Mouse (Mus musculus) adrenal gland, postnatal 36 days (tissue): ENCODE data around the gene Itgb7. TPM values are rescaled to one million over a fixed set of nuclear protein-coding genes. Genes with fewer than 3 reads are reported as not detected.
A peak's percentile ranks its signal among the peaks of the same experiment; 100 is the strongest.
"Not testable (repeated sequence)": the region's sequence is repeated elsewhere in the genome, so short reads cannot be mapped to it uniquely, and the experiment has no call there.

Experiments used
- DNase-seq, 2 experiments: peaks; one replicate each; pipeline ENCODE4 v3.0.0; 2021; ENCODE audit warnings: mixed read lengths in 1 of 2
- total RNA-seq, 2 experiments: library from RNA; stranded (reverse); gene quantifications; 2 replicates each; pipeline ENCODE4 v1.2.3; 2021

Itgb7 gene
- total RNA-seq, 2 experiments from 2014 or later = 1.5 to 2.9 TPM

DNA sequence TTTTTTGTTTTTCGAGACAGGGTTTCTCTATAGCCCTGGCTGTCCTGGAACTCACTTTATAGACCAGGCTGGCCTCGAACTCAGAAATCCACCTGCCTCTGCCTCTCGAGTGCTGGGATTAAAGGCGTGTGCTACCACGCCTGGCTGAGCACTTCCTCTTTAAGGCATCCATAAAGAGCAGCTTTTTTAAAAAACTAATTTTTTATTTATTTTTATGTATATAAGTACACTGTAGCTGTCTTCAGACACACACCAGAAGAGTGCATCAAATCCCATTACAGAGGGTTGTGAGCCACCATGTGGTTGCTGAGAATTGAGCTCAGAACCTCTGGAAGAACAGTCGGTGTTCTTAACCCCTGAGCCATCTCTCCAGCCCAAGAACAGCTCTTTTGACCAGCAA is 6.1 kb downstream of the Itgb7 start:
- DNase-seq = not testable (repeated sequence)

- DNase-seq = no peak
These were observed 6.6 kb downstream of the Itgb7 start for GRCm38 (mm10) chr15:102224992-102225617.

- peak; percentile 89 to 93 for DNase-seq
These were observed 7.4 kb downstream of the Itgb7 start for GRCm38 (mm10) chr15:102224186-102224991.

DNA sequence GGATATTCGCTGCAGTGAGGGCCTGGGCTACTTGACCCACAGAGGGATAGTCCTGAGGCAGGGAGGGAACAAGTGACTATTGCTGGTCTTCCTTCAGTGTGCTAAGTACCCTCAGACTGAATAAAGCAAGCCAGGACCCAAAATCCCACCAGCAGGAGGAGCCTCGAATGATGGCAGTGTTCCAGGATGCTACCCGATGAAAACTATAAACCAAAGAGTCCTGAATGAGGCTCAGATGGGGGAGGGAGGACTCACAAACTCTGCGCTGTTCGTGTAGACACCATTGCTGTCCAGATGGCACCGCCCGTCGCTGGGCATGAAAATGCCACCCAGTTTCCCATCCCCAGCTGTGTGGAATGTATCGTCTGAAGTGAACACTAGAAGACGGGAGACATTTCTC is 9.4 kb downstream of the Itgb7 start:
- no peak for DNase-seq

- DNase-seq = no peak
These were observed 14.4 kb downstream of the Itgb7 start for GRCm38 (mm10) chr15:102217325-102217724.

DNA sequence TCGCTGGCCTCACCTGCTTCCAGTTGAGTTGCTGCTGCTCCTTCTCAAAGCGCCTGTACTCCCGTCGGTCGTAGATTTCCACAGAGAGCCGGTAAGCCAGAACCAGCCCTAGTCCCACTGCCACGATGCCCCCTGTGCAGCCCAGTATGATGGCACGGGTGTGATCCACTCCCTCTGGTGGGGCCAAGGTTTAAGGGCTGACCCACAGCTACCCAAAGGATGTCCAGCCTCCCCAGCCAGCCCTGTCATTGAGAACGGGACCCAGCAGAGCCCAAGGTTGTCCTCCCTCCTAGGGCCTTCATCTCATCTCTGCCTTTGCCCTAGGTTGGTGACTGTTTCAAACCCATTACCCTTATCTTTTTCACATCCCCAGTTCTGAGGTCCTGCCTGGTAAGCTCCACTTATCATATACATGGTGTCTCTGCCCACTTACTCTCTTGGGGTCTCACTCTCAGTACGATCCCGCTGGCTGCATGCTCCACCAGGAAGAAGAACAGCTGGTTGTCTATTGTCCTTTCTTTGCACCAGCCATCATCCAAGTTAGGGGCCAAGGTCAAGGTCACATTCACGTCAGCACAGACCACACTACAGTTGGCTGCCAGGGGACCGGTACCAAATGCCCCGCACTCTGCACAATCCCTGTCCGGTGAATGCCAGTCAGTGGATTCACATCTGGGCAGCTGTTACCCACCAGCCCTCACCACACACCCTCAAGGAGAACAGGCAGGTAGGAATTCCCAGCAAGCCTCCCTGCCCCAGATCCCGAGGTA is 15.1 kb downstream of the Itgb7 start:
- no peak for DNase-seq

DNA sequence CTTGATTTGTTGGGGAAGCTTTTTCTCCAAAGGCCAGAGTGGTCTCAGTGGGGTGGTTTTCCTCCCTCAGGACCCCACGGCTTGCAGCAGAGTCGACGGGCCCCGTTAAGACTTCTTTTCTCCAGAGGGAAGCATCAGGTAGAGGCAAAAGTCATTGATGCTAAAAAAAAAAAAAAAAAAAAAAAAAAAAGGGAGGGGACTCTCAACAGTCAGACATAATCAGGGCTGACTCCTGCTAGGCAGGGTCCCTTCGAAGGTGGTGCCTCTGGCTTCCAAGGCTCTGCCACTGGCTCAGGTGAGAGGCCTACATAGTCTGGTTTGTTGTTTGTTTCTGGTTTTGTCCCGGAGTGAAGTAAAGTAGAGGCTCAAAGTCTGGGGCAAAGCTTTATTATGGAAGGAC is 16.1 kb downstream of the Itgb7 start:
- DNase-seq = no peak

GRCm38 (mm10) chr15:102214132-102214531 is 17.6 kb downstream of the Itgb7 start:
- DNase-seq = no peak

- DNase-seq = no peak
These were observed 19.8 kb downstream of the Itgb7 start for GRCm38 (mm10) chr15:102211895-102212294.

DNA sequence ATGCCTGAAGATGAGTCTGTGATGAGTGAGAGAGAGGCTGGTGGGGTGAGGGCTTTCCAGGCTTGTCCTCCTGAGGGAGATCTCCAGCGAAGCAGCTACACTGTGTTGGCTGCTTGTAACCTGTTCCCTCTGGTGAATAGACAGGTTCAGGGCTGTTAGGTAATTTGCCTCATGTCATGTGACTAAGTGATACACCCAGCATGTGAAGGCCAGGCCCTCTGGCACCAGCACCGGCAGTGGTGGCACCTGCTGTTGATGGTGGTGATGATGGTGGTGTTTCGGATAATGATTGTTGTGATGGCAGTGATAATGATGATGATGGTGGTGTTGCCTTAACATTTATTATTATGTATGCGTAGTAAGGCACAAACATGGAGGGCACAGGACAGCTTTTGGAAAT is 20.9 kb downstream of the Itgb7 start:
- DNase-seq = no peak

DNA sequence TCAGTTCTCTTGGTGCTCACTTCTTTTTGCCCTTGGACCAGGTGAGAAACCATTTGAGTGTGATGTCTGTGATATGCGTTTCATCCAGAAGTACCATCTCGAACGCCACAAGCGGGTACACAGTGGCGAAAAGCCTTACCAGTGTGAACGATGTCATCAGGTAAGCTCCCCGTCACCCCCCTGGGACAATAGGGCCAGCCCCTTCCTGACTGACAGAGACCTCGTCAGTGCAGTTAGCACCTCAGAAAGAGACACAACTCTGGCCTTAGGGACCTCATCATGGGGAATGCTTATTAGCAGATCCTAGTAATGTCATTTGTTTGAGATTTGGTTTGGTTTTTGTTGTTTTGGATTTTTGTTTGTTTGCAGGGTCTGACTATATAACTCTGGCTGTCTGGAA is 22.6 kb downstream of the Itgb7 start:
- DNase-seq = no peak

DNA sequence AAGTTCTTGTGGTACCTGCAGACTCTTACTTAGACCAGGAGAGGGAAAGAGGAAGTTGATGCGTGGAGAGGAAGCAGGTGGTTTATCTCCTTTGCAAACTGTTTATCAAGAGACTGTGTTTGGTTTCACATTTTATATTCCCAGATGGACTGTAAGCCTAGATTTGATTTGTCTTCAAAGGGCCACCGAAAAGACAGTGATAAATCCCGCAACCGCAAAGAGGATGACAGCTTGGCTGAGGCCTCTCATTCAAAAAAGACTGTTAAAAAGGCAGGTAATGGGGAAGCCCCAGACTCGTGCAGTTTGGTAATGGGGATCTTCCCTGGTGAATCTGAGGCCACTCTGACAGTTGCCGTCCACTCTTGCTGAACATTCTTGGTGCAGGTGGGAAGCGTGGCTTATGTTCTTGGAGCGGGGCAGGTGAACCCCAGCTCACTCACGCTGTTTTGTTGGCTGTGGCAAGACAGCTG is 23.6 kb downstream of the Itgb7 start:
- no peak for DNase-seq

- DNase-seq = no peak
These were observed 24.4 kb downstream of the Itgb7 start for GRCm38 (mm10) chr15:102207351-102207750.

DNA sequence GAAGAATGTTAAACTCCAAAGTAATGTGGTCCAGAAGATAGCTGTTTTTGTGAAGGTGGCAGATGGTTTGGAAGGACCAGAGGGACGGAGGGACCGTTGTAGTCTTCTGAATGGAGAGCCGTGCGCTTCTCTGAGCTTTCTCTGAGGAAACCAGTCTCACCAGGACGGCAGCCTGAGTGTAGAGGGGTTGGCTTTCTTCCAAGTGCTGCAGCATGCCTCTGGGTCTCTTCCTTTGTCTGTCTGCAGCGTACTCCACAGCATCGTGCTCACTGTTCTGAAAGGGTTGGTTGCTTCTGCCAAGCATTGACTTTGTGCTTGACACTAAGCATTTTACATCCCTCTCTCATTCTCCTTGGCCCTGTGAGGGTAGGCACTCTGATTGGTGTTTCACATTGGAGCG is 26.0 kb downstream of the Itgb7 start:
- peak in 1 of 2 experiments; percentile 41 for DNase-seq

DNA sequence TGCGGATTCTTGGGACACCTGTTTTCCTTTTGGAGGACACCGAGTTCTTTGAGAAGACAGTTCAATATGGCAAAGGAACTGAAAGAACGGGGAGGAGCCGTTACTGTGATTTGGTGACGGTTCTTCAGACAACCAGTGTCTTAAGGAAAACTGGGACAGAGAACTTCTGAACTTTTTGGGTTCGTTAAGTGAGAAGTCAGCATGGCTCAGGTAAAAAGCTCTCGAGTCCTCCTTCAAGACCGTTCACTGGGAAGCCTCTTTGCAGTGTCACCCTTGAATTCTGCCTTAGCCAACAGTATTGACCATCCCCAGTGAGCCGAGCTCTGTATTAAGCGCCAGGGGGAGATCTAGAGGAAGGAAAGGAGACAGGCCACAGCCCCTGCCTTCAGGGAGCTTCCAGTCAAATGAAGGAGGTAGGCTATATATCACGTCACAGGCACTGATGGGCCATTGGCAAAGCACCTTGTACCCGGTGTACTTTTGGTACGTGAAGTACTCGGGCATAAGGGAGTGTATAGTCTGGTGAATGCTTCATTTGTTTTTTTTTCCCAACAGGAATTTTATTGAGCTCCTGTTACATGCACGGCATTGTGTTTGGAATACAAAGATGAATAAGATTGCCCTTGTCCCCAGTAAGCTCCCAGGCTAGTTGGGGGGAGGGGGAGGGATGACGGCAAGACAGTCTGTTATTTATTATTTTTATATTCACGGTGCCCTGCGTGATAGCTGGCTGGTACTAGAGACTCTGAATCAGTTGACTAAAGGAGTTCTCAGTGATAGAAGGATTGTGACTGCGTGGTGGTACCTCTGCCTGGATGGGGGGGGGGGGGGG is 26.9 kb downstream of the Itgb7 start, which contains the start of gene Csad:
Gene Csad (minus strand): TSS at position 51 of the 832 bp plus-strand sequence.
- DNase-seq = peak in 1 of 2 experiments; percentile 62

- DNase-seq = peak; percentile 77 to 86
These were observed 27.8 kb downstream of the Itgb7 start for GRCm38 (mm10) chr15:102203835-102204381.

DNA sequence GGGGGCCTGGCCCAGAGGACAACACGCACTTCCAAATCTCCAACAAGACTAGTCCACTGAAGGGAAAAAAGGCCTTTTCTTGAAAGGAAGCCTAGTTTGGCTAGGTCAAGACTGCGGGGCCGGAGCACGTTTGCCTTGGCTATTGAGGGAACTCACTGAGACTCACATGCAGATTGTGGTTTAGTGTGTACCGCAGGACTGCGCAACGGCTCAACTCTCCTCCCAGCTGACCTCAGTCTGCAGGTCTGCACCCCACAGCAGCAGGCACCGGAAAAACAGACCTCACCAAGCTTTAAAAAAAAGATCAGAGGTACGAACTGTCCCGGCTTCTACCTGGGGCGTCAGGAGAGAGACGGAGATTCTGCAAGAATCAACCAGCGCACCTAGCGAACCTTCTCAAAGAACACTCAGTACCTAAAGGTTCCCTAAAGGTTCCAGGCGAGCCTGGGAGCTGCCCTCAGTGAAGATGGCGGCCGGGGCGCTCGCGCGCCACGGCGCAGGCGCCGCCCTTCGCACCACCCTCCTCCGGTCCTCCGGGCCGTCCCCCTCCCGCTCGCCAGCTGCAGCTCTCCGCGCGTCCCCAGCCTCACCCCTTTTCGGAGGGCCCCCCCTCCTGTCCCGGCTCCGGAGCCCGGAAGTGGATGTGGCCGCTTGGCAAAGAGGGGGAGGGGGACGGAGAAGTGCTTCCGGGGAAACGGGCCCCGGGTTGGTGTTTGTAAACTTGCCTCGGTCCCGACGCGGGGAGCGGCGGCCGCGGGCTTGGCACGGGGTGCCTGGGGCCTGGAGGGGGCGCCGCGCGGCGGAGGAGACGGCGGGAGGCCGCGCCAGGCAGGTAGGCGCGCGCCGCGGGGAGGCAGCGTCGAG is 28.5 kb downstream of the Itgb7 start, which contains the start of gene Zfp740:
Gene Zfp740 (plus strand): TSS at position 279 of the 864 bp plus-strand sequence.
- peak; percentile 97 to 99 for DNase-seq

- DNase-seq = peak in 1 of 2 experiments; percentile 43
These were observed 32.9 kb downstream of the Itgb7 start for GRCm38 (mm10) chr15:102198841-102199240.

GRCm38 (mm10) chr15:102195373-102195772 is 36.4 kb downstream of the Itgb7 start:
- DNase-seq = no peak

GRCm38 (mm10) chr15:102194439-102194838 is 37.3 kb downstream of the Itgb7 start:
- no peak for DNase-seq
